Mouse (Mus musculus): ENCODE data around the gene Csf2.
A peak's percentile ranks its signal among the peaks of the same experiment; 100 is the strongest.

The Csf2 gene

DNA sequence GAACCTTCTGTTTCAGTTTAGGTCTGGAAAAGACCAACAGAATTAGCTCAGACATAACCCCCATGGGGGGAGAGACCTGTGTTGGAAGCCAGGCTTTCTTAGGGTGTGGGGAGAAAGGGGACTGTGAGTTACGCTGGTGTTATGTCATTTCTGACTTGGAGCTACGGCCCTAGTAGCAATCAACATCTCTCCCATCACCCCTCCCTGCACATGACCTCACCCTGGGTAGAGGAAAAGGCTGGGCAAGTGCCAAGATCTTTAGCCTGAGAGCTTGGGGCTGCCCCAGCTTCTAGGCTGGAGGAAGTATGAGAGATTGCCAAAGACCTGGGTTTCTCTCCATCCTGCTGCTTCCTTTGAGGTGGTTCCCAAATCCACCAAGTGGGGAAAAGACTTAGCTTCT, 12.5 kb downstream of the Csf2 start:
- DNase-seq (ENCODE audit: low spot score in 2 of 2), result peak; percentile 64 to 72

DNA sequence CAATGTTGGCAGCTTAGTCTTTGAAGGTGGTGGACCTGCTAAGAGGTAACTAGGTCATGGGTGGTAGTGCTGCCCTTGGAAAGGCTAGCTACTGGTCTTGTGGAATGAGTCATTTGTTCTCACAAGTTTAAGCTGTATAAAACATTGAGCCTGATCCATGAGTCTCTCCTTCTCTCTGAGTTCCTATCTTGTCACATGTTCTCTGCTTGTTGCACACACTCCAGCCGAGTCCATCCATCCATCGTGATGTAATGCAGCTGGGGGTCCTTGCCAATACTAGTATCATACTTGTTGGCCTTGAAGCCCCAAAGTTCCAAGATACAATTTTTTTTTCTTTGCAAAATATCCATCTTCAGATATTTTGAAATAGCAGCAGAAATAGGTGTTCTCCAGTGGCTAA, 22.0 kb downstream of the Csf2 start:
- DNase-seq (ENCODE audit: low spot score in 2 of 2), result peak; percentile 39 to 42

GRCm38 (mm10) chr11:54224475-54224986, 24.9 kb downstream of the Csf2 start:
- DNase-seq (ENCODE audit: low spot score in 2 of 2), result peak in 1 of 2 experiments; percentile 16

DNA sequence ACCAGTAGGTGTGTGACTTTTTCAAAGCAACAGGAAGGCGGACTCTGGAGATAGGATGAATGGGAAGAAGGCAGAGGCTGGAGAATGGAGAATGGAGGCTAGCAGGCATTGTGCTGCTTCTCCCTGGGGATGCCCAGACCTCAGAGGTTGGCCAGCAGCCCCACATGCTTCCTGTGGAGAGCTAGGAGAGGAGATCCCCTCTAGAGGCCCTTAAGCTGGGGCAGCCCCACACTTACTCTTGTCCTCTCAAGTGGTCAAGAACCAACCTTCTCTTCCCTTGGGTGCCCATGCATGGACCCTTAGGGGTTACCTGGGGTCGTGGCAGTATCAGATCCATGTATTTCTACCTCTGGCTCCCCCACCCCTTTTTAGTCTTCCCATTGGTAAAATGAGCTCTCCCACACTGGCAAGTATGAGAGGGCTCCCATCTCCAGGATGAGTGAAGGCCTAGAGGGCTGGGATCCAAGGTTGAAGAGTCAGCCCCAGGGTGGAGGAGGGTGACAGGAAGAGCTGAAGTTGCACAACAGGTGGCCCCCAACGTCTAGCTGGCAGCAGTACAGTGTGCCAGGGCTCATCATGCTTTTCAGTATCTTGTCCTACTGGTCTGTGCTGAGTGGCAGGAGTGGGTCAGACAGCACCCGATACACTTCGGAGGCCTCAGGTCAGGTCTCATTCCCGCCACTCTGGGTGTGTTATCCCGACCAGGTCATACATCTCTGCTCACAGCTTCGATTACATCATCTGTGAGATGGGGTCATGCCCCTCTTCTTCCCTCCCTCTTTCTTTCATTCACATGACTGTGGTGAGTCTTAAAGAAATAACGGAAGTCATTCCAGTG, 25.6 kb downstream of the Csf2 start:
- no peak for DNase-seq (ENCODE audit: low spot score in 2 of 2)

- DNase-seq (ENCODE audit: low spot score in 2 of 2), result no peak
Measured at GRCm38 (mm10) chr11:54219903-54220740, 29.3 kb downstream of the Csf2 start.

DNA sequence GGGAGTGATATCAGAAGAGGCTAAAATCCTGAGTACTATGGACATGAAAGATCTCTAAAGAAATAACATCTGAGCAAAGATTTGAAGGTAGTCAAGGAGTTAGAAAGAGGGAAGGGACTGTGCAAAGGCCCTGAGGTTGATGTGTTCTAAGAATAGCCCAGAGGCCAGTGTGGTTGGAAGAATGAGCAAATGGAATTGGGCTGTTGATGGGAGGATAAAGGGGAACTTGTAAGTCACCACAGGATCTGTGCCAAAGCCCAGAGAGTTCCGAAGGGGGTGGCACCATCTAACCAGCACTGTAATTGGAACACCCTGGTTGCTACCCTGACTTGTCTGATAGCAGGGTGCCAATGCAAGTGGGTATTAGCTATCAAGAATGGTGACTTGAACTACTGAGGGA, 30.3 kb downstream of the Csf2 start:
- no peak for DNase-seq (ENCODE audit: low spot score in 2 of 2)

- DNase-seq (ENCODE audit: low spot score in 2 of 2), result no peak
Measured at GRCm38 (mm10) chr11:54217384-54217783, 32.1 kb downstream of the Csf2 start.

DNA sequence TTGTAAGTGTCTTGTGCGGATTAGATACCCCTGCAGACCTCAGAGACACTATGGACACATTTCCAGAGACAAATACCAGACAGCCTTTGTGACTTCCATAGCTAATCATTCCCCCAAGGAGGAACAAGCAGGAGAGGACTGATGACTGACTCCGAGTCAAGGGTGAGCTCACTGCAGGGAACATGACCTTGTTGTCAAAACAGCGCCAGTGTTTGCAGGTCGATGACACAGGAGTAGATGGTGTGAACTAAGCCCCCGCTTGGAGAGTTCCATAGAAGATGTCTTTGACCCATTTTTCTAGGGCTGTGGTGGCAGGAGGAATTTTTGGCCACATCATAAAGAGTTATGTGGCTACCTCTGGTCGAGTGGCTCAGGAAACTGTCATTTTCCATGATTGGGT, 33.4 kb downstream of the Csf2 start:
- no peak for DNase-seq (ENCODE audit: low spot score in 2 of 2)

DNA sequence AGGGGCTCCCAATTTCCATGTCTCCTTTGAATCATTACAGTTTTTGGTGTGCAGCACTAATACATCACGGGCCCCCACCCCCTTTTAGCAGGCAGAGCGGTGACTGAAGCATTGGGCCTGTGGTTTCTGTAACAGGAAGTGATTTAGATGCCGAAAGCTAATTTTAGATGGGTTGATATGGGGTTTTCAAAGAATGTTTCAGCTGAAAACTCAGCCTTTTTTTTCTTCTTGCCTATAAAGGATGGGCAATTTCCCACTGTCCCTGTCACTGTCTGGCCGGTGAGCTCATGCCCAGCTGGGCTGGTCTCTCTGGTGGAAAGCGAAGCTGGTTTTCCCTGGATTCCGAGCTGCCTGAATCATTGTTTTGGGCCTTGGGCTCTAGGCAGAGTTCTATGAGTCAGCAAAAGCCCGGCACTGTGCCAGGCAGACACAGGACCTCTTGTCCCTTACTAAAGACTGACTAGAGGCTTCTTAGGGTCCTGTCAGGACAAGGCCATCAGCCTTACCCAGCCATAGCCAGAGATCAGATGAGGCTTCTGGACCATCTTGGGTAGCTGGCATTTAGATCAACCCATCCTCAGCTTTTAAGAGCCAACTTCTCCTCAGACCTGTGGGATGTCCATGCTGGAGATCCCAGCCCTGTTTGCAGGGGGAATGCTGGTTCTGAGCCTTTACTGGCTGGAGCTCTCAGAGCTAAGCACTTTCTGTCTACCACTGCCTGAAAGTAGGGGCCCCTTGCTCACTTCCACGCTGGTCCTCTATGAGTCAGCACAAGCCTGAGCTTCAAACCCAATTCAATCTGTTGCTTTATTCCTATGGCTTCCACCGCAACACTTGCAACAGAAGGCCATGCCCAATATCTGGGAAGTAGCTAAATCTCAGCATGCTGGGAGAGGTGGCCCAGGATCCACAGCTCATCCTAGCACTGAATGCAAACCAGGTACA, 34.7 kb downstream of the Csf2 start:
- DNase-seq (ENCODE audit: low spot score in 2 of 2), result peak; percentile 84 to 90

DNA sequence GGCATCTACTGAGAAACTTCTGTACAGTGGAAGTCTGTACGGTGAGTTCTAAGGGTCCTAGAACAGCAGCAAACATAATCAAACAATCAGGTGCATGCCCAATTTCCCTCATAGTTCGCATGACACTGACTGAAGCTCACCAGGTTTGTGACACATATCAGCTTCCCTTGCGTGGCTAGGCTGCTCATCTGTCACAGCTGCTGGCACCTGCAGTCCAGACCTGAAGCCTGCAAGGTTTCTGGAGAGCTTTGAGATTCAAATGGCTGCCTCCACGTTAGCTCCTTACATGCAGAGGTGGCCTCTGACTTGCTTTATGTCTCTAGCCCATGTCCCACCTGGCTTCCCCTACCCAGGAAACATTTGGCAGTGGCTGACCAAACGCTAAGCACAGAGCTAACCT, 35.8 kb downstream of the Csf2 start:
- DNase-seq (ENCODE audit: low spot score in 2 of 2), result no peak

DNA sequence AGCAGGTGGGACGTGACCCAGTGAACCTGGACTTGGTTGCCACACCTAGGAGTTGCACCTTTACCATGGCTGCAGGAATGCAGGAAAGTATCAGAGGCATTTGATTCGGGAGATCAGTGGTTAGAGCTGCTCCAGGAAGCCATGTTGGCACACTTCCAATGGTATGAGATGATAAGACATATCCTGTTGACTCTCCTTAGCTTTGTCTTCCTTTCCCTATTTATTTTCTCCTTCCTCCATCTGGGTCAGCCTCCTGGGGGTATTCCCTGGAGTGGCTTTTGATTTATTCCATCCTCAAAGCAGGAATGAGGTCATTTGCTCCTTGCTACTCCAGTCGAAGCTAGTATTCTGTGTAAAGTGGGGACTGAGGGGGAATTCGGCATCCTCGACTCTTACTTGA, 42.5 kb downstream of the Csf2 start:
- DNase-seq (ENCODE audit: low spot score in 2 of 2), result no peak

- DNase-seq (ENCODE audit: low spot score in 2 of 2), result no peak
Measured at GRCm38 (mm10) chr11:54205366-54205765, 44.1 kb downstream of the Csf2 start.

DNA sequence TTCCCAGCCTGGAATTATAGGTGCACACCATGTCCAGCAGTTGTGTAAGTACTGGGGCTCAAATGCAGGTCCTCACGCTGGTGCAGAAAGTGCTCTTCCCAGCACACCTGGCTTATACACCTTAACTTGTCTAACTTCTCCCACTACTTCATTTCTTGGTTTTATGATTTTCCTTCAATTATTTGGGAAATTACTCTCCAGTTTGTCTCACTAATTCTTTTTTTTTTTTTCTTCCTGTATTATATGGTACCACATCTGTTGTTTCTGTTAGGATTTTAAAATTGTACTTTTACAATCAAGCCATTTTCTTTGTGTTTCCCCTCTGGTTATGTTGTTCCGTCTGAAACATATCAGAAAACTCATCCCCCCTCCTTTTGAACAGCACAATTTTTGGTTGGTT, 44.7 kb downstream of the Csf2 start:
- DNase-seq (ENCODE audit: low spot score in 2 of 2), result no peak

- DNase-seq (ENCODE audit: low spot score in 2 of 2), result no peak
Measured at GRCm38 (mm10) chr11:54203162-54203561, 46.3 kb downstream of the Csf2 start.

- DNase-seq (ENCODE audit: low spot score in 2 of 2), result no peak
Measured at GRCm38 (mm10) chr11:54201881-54202685, 47.4 kb downstream of the Csf2 start.

GRCm38 (mm10) chr11:54201287-54201773, 48.1 kb downstream of the Csf2 start:
- no peak for DNase-seq (ENCODE audit: low spot score in 2 of 2)

All from heart, adult 9 months (tissue).